Mouse (Mus musculus): ENCODE data around the gene Nrgn. TPM values are rescaled to one million over a fixed set of nuclear protein-coding genes. Genes with fewer than 3 reads are reported as not detected.

Nrgn gene
- polyA plus RNA-seq, 1 experiment from 2014 or later = 2.6 TPM

- Histone ChIP-seq H3K9me3 (ENCODE audit: low read length) (no peaks in the 10 kb centered on the region), H3K27me3 (ENCODE audit: insufficient read depth, low read length) (peaks cover 29% of the 10 kb centered on the region), H3K9ac (replicated peaks; ENCODE audit: low read length) (no peak overlapping the region), H3K36me3 (ENCODE audit: insufficient read depth, low read length) (no peaks in the 10 kb centered on the region), H3K4me2 (replicated peaks; ENCODE audit: low read depth, low read length) (peak overlapping the region; percentile 62), H3K4me3 (ENCODE audit: low read length) (peak overlapping the region; percentile 48), H3K4me1 (ENCODE audit: insufficient read depth, low read length) (peaks cover 12% of the 10 kb centered on the region; the same call in 1 of the 2 replicates), H3K27ac (ENCODE audit: low read length) (0 out of 2 replicates have a peak overlapping the region, but pooled peaks have one; percentile 25)
- peak; percentile 3; the same call in 1 of the 2 replicates for ATAC-seq (ENCODE audit: low FRiP score, low TSS enrichment)
- 26% methylated on average over 12 of the region's 12 CpGs for WGBS
Observed at GRCm38 (mm10) chr9:37543869-37544440, 8.7 kb downstream of the Nrgn start.

GRCm38 (mm10) chr9:37541851-37542642 is 10.7 kb downstream of the Nrgn start:
- H3K4me2 ChIP-seq (replicated peaks; ENCODE audit: low read depth, low read length) = no peak overlapping the region
- H3K27me3 ChIP-seq (ENCODE audit: insufficient read depth, low read length) = peaks cover 18% of the 10 kb centered on the region
- peaks cover 12% of the 10 kb centered on the region; the same call in 1 of the 2 replicates for H3K4me1 ChIP-seq (ENCODE audit: insufficient read depth, low read length)
- 68% methylated on average over 7 of the region's 7 CpGs for WGBS
- ATAC-seq (ENCODE audit: low FRiP score, low TSS enrichment) = no peak
- H3K4me3 ChIP-seq (ENCODE audit: low read length) = no peak overlapping the region
- no peak overlapping the region for H3K27ac ChIP-seq (ENCODE audit: low read length)
- no peaks in the 10 kb centered on the region for H3K9me3 ChIP-seq (ENCODE audit: low read length)
- no peaks in the 10 kb centered on the region for H3K36me3 ChIP-seq (ENCODE audit: insufficient read depth, low read length)
- H3K9ac ChIP-seq (replicated peaks; ENCODE audit: low read length) = no peak overlapping the region

- Histone ChIP-seq H3K27ac (ENCODE audit: low read length) (0 out of 2 replicates have a peak overlapping the region, but pooled peaks have one; percentile 44), H3K9ac (replicated peaks; ENCODE audit: low read length) (no peak overlapping the region), H3K9me3 (ENCODE audit: low read length) (no peaks in the 10 kb centered on the region), H3K36me3 (ENCODE audit: insufficient read depth, low read length) (no peaks in the 10 kb centered on the region), H3K4me1 (ENCODE audit: insufficient read depth, low read length) (peaks cover 12% of the 10 kb centered on the region; the same call in 1 of the 2 replicates), H3K4me3 (ENCODE audit: low read length) (no peak overlapping the region), H3K27me3 (ENCODE audit: insufficient read depth, low read length) (peaks cover 10% of the 10 kb centered on the region), H3K4me2 (replicated peaks; ENCODE audit: low read depth, low read length) (no peak overlapping the region)
- no peak for ATAC-seq (ENCODE audit: low FRiP score, low TSS enrichment)
- WGBS = 83% methylated on average over 6 of the region's 6 CpGs
Observed at GRCm38 (mm10) chr9:37540701-37541575, 11.8 kb downstream of the Nrgn start.

GRCm38 (mm10) chr9:37540226-37540625 is 12.5 kb downstream of the Nrgn start:
- Histone ChIP-seq H3K4me3 (ENCODE audit: low read length) (no peak overlapping the region), H3K4me2 (replicated peaks; ENCODE audit: low read depth, low read length) (no peak overlapping the region), H3K4me1 (ENCODE audit: insufficient read depth, low read length) (peaks cover 10% of the 10 kb centered on the region; the same call in 1 of the 2 replicates), H3K36me3 (ENCODE audit: insufficient read depth, low read length) (no peaks in the 10 kb centered on the region; the same call in 1 of the 2 replicates), H3K27ac (ENCODE audit: low read length) (no peak overlapping the region), H3K9me3 (ENCODE audit: low read length) (no peaks in the 10 kb centered on the region), H3K9ac (replicated peaks; ENCODE audit: low read length) (no peak overlapping the region), H3K27me3 (ENCODE audit: insufficient read depth, low read length) (peaks cover 3% of the 10 kb centered on the region; the same call in 1 of the 2 replicates)
- WGBS = 93% methylated on average over 4 of the region's 4 CpGs
- ATAC-seq (ENCODE audit: low FRiP score, low TSS enrichment) = no peak

GRCm38 (mm10) chr9:37539170-37540025 is 13.3 kb downstream of the Nrgn start, which contains the start of gene Vsig2:
TSS of gene Vsig2 (plus strand) at chr9:37539255.
- H3K9ac ChIP-seq (replicated peaks; ENCODE audit: low read length) = peak within 1 kb of the TSS; percentile 7; the same call in 1 of the 2 replicates
- WGBS = 56% methylated on average over 22 of the region's 23 CpGs
- H3K4me2 ChIP-seq (replicated peaks; ENCODE audit: low read depth, low read length) = no peak within 1 kb of the TSS
- no peaks in the 10 kb centered on the region for H3K27me3 ChIP-seq (ENCODE audit: insufficient read depth, low read length)
- peaks cover 6% of the 10 kb centered on the region; the same call in 1 of the 2 replicates for H3K4me1 ChIP-seq (ENCODE audit: insufficient read depth, low read length)
- H3K4me3 ChIP-seq (ENCODE audit: low read length) = no peak within 1 kb of the TSS
- no peaks in the 10 kb centered on the region; the same call in 1 of the 2 replicates for H3K36me3 ChIP-seq (ENCODE audit: insufficient read depth, low read length)
- no peaks in the 10 kb centered on the region for H3K9me3 ChIP-seq (ENCODE audit: low read length)
- ATAC-seq (ENCODE audit: low FRiP score, low TSS enrichment) = no peak
- H3K27ac ChIP-seq (ENCODE audit: low read length) = no peak within 1 kb of the TSS; the same call in 1 of the 2 replicates

- H3K9me3 ChIP-seq (ENCODE audit: low read length) = no peaks in the 10 kb centered on the region
- H3K9ac ChIP-seq (replicated peaks; ENCODE audit: low read length) = no peak overlapping the region
- peak; percentile 37 for ATAC-seq (ENCODE audit: low FRiP score, low TSS enrichment)
- H3K4me3 ChIP-seq (ENCODE audit: low read length) = no peak overlapping the region
- H3K4me2 ChIP-seq (replicated peaks; ENCODE audit: low read depth, low read length) = no peak overlapping the region
- 73% methylated on average over 5 of the region's 5 CpGs for WGBS
- no peaks in the 10 kb centered on the region for H3K4me1 ChIP-seq (ENCODE audit: insufficient read depth, low read length)
- H3K27me3 ChIP-seq (ENCODE audit: insufficient read depth, low read length) = peaks cover 2% of the 10 kb centered on the region; the same call in 1 of the 2 replicates
- no peaks in the 10 kb centered on the region; the same call in 1 of the 2 replicates for H3K36me3 ChIP-seq (ENCODE audit: insufficient read depth, low read length)
- H3K27ac ChIP-seq (ENCODE audit: low read length) = no peak overlapping the region; the same call in 1 of the 2 replicates
Observed at GRCm38 (mm10) chr9:37537658-37538250, 14.9 kb downstream of the Nrgn start.

- WGBS = 88% methylated on average over 4 of the region's 4 CpGs
- Histone ChIP-seq H3K9ac (replicated peaks; ENCODE audit: low read length) (no peak overlapping the region), H3K4me3 (ENCODE audit: low read length) (no peak overlapping the region), H3K4me1 (ENCODE audit: insufficient read depth, low read length) (no peaks in the 10 kb centered on the region), H3K4me2 (replicated peaks; ENCODE audit: low read depth, low read length) (no peak overlapping the region), H3K9me3 (ENCODE audit: low read length) (no peaks in the 10 kb centered on the region), H3K27me3 (ENCODE audit: insufficient read depth, low read length) (peaks cover 2% of the 10 kb centered on the region; the same call in 1 of the 2 replicates), H3K27ac (ENCODE audit: low read length) (no peak overlapping the region), H3K36me3 (ENCODE audit: insufficient read depth, low read length) (no peaks in the 10 kb centered on the region; the same call in 1 of the 2 replicates)
- ATAC-seq (ENCODE audit: low FRiP score, low TSS enrichment) = no peak
Observed at GRCm38 (mm10) chr9:37536851-37537250, 15.9 kb downstream of the Nrgn start.

GRCm38 (mm10) chr9:37530888-37531705 is 21.6 kb downstream of the Nrgn start:
- no peaks in the 10 kb centered on the region; the same call in none of the 2 replicates for H3K36me3 ChIP-seq (ENCODE audit: insufficient read depth, low read length)
- peaks cover 32% of the 10 kb centered on the region for H3K4me1 ChIP-seq (ENCODE audit: insufficient read depth, low read length)
- peak; percentile 86 for ATAC-seq (ENCODE audit: low FRiP score, low TSS enrichment)
- no peaks in the 10 kb centered on the region for H3K9me3 ChIP-seq (ENCODE audit: low read length)
- H3K27me3 ChIP-seq (ENCODE audit: insufficient read depth, low read length) = peaks cover 51% of the 10 kb centered on the region
- peak overlapping the region; percentile 56 for H3K4me2 ChIP-seq (replicated peaks; ENCODE audit: low read depth, low read length)
- peak overlapping the region; percentile 56 for H3K9ac ChIP-seq (replicated peaks; ENCODE audit: low read length)
- WGBS = 2% methylated on average over 31 of the region's 31 CpGs
- peak overlapping the region; percentile 41 for H3K4me3 ChIP-seq (ENCODE audit: low read length)
- peak overlapping the region; percentile 87 for H3K27ac ChIP-seq (ENCODE audit: low read length)

All from kidney, embryonic 16.5 days (tissue).